Mouse (Mus musculus) embryonic stem cell, embryonic (primary cell): Measurements from ENCODE around the gene Gas2l2.

Experiments used
- CTCF ChIA-PET, 4 experiments: fragments of 300-600 bp in 2 of 4; fragments of 350-600 bp in 2 of 4; sonication (Branson Sonifier 250); formaldehyde crosslinking; loops; one replicate each; lab custom pipeline; 2022; ENCODE audit warnings: inconsistent platforms in 2 of 4; lab: Charles Lee
- POLR2A ChIA-PET, 4 experiments: fragments of 300-600 bp in 2 of 4; fragments of 350-600 bp in 2 of 4; sonication (Branson Sonifier 250); formaldehyde crosslinking; loops; one replicate each; lab custom pipeline; 2022; ENCODE audit warnings: antibody characterized with exemption in 4 of 4, inconsistent platforms in 1 of 4; lab: Charles Lee

Gene Gas2l2

GRCm38 (mm10) chr11:83383532-83383887 lies 45.7 kb downstream of the Gas2l2 start:
- ChIA-PET CTCF (no interaction called here), POLR2A (interaction anchor here in 1 of 4 experiments (1.5 to 1.8 kb wide), 2 partner anchors 10 to 11 kb away, joined by 3 to 4 read pairs; no protein-coding TSS in a partner anchor)

- ChIA-PET POLR2A (interaction anchor here in 1 of 4 experiments (1.1 to 1.8 kb wide), 3 partner anchors 10 to 36 kb away, joined by 3 to 4 read pairs (median 3); no protein-coding TSS in a partner anchor), CTCF (no interaction called here)
Measured at GRCm38 (mm10) chr11:83382876-83383531, 46.3 kb downstream of the Gas2l2 start.

- CTCF ChIA-PET: interaction anchor here in 1 of 4 experiments (1.3 kb wide), 1 partner anchor 60 kb away, joined by 3 read pairs; no protein-coding TSS in a partner anchor
- POLR2A ChIA-PET: interaction anchor here in 1 of 4 experiments (0.7 kb wide), 1 partner anchor 78 kb away, joined by 3 read pairs; no protein-coding TSS in a partner anchor
Measured at GRCm38 (mm10) chr11:83379745-83380341, 49.4 kb downstream of the Gas2l2 start.
